ENCODE assay signal across 12 mouse cellular contexts in the genomic region with DNA sequence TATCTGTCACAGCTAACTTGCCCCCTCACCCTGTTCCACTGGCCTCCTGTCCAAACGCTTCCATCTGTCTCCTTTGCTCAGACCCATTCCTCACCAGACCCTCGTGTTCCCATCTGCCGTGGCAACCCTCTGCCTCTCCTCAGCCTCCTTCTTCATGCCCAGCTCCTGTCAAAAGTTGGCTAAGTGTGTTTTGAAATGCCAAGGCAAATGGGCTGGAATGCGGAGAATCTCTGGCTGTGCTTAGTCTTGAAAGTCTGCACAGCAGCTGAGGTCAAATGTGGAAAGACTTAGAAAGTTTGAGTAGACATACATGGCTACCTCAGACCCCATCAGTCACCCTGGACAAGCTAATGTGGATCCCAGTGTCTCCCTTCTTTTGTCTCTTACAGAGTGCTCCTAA. TPM values are rescaled to one million over a fixed set of nuclear protein-coding genes. Genes with fewer than 3 reads are reported as not detected.
DNase-seq lines count a peak whose midpoint lies in the region; TF ChIP-seq lines count a peak whose summit lies in the region.
"Had no signal": no experiment of that assay in that cellular context is flagged by ENCODE, and none has a peak within 500 bp of the region (broad histone marks: within the 10 kb centered on the region; RNA-seq: fewer than 3 reads in every experiment).

No protein-coding gene starts in this region.

- no peak overlapping the region for H3K9ac ChIP-seq in heart, adult 2 months (ENCODE audit: low read depth, low read length)
- H3K9ac ChIP-seq: liver, embryonic 12.5 days had no signal

- TF ChIP-seq CTCF in heart, adult 2 months (IDR thresholded peaks at IDR 0.05): no peak

- no peak for TF ChIP-seq EP300 in heart, adult 2 months (IDR thresholded peaks at IDR 0.05; ENCODE audit: insufficient read depth, low read depth, low read length)

- TF ChIP-seq POLR2A in heart, adult 2 months (IDR thresholded peaks at IDR 0.05; ENCODE audit: insufficient read depth, low read depth, low read length): no peak

- H3K27ac ChIP-seq in heart, adult 2 months: peak overlapping the region; percentile 79
- H3K27ac ChIP-seq: liver, embryonic 12.5 days; midbrain, embryonic 10.5 days had no signal

- 44% methylated on average over 4 of the region's 4 CpGs for WGBS in heart, adult 2 months

- DNase-seq in cerebellum, postnatal 10 days: peak; percentile 65 to 78
- DNase-seq in cerebellum, adult 9-10 months: no peak
- peak in 1 of 2 experiments; percentile 15 for DNase-seq in heart, adult 2 months
- no peak for DNase-seq in heart, adult 8-10 months (ENCODE audit: low spot score)
- peak; percentile 64 for DNase-seq in Muller cell, postnatal 12 days (ENCODE audit: inconsistent ontology term)
- DNase-seq in heart, postnatal 10 days: peak; percentile 29 to 34
- no peak for DNase-seq in kidney, postnatal 4 days
- no peak for DNase-seq in right cerebral cortex, postnatal 25 days
- DNase-seq: cerebellum, adult 9-11 months; kidney, postnatal 14 days had no signal

- H3K4me1 ChIP-seq in heart, adult 2 months (ENCODE audit: control insufficient read depth, insufficient read depth, low read length): peaks cover 7% of the 10 kb centered on the region
- H3K4me1 ChIP-seq: liver, embryonic 12.5 days had no signal

- intact Hi-C loops in heart, adult 2 months (cut with DNase I): no loop called here
- intact Hi-C loops in heart, postnatal 10 days (cut with DNase I): no loop called here

- H3K27me3 ChIP-seq in heart, adult 2 months (ENCODE audit: control insufficient read depth, insufficient read depth, low read length): no peaks in the 10 kb centered on the region
- H3K27me3 ChIP-seq: liver, embryonic 12.5 days had no signal

- no peak overlapping the region for H3K4me3 ChIP-seq in heart, adult 2 months
- H3K4me3 ChIP-seq: liver, embryonic 12.5 days; midbrain, embryonic 10.5 days had no signal

- no peaks in the 10 kb centered on the region for H3K79me2 ChIP-seq in heart, adult 2 months (replicated peaks; ENCODE audit: control insufficient read depth, insufficient read depth, low read length)

- H3K36me3 ChIP-seq in heart, adult 2 months (ENCODE audit: control insufficient read depth, insufficient read depth, low read length): peaks cover 5% of the 10 kb centered on the region; the same call in 1 of the 2 replicates
- H3K36me3 ChIP-seq: liver, embryonic 12.5 days had no signal

RNA-seq across cellular contexts. Expression of a gene that starts 21.1 kb away (rescaled TPM):
- total RNA-seq in heart, adult 2 months (2021): 100 to 1,000 TPM; 135 to 147 TPM
- polyA plus RNA-seq in heart, adult 2 months (2012; rRNA removed): 115 and 143 TPM in 2 replicates
- total RNA-seq in heart, adult 8-10 months (2022): 100 to 1,000 TPM; 137 to 160 (median 155) TPM
- total RNA-seq in heart, postnatal 10 days (2021): 100 to 1,000 TPM; 127 to 146 TPM

Comparison
In these comparisons a context has a peak if more than half of its experiments do, and no peak if none do; other contexts are left out.
1. DNase-seq: peak in cerebellum, postnatal 10 days (2 of 2), Muller cell, postnatal 12 days (single experiment) and heart, postnatal 10 days (2 of 2); none in cerebellum, adult 9-10 months (single experiment), heart, adult 8-10 months (single experiment), kidney, postnatal 4 days (0 of 2) and right cerebral cortex, postnatal 25 days (single experiment).